Mouse (Mus musculus) spleen, embryonic (tissue): ENCODE measurements around the gene Tmem252.

Source experiments
- CTCF ChIA-PET: fragments of 350-600 bp; sonication (Branson Sonifier 250); formaldehyde crosslinking; loops from one replicate; lab custom pipeline; 2022; lab: Charles Lee

Tmem252 gene

DNA sequence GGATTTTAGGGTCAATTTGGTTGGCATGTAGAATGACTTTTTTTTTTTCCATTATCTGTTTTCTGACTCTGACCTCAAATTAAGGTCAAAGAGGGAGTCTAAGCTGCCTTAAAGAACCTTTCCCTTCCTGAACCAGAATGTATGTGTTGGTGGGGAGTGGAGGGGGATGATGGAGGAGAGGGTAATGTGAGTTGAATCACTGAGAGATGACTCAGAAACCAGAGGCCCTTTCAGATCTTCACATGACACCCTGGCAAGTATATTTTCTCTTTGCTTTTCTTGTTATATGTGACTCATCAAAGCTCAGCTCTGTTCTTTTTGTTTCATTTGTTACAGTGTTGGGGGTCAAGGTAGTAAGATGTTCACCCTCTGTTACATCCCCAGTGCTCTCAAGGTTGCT lies 46.6 kb downstream of the Tmem252 start:
- CTCF ChIA-PET: no interaction called here

- CTCF ChIA-PET: no interaction called here
These were observed 50.6 kb downstream of the Tmem252 start for GRCm38 (mm10) chr19:24724362-24724761.

GRCm38 (mm10) chr19:24730661-24731060 lies 56.9 kb downstream of the Tmem252 start:
- CTCF ChIA-PET: no interaction called here
